Mouse (Mus musculus): ENCODE results near the gene Tinf2.

Tinf2 gene

GRCm38 (mm10) chr14:55681160-55682117 lies at the start of gene Tinf2:
Gene Tinf2 (minus strand): TSS chr14:55681820.
- in situ Hi-C loops (cut with MseI, MboI), result loop anchor here (5.0 kb wide), 1 partner anchor 61 kb away; no protein-coding TSS in a partner anchor

GRCm38 (mm10) chr14:55730531-55731032 lies 49.0 kb upstream of the Tinf2 start:
- in situ Hi-C loops (cut with MseI, MboI), result no loop called here

GRCm38 (mm10) chr14:55730116-55730515 lies 48.5 kb upstream of the Tinf2 start:
- in situ Hi-C loops (cut with MseI, MboI), result no loop called here

GRCm38 (mm10) chr14:55727889-55728685 lies 46.5 kb upstream of the Tinf2 start:
- in situ Hi-C loops (cut with MseI, MboI), result no loop called here

- in situ Hi-C loops (cut with MseI, MboI), result no loop called here
Observed at GRCm38 (mm10) chr14:55726261-55726660, 44.6 kb upstream of the Tinf2 start.

- in situ Hi-C loops (cut with MseI, MboI), result no loop called here
Observed at GRCm38 (mm10) chr14:55724411-55724871, 42.8 kb upstream of the Tinf2 start.

GRCm38 (mm10) chr14:55723433-55723832 lies 41.8 kb upstream of the Tinf2 start:
- in situ Hi-C loops (cut with MseI, MboI), result no loop called here

GRCm38 (mm10) chr14:55722438-55722945 lies 40.9 kb upstream of the Tinf2 start:
- in situ Hi-C loops (cut with MseI, MboI), result no loop called here

- in situ Hi-C loops (cut with MseI, MboI), result no loop called here
Observed at GRCm38 (mm10) chr14:55721700-55722437, 40.2 kb upstream of the Tinf2 start, which contains the start of gene Rabggta. Gene Rabggta (minus strand): TSS chr14:55722263.

GRCm38 (mm10) chr14:55721076-55721475 lies 39.5 kb upstream of the Tinf2 start:
- in situ Hi-C loops (cut with MseI, MboI), result no loop called here

GRCm38 (mm10) chr14:55720666-55721065 lies 39.0 kb upstream of the Tinf2 start:
- in situ Hi-C loops (cut with MseI, MboI), result no loop called here

- in situ Hi-C loops (cut with MseI, MboI), result no loop called here
Observed at GRCm38 (mm10) chr14:55719737-55720136, 38.1 kb upstream of the Tinf2 start.

- in situ Hi-C loops (cut with MseI, MboI), result no loop called here
Observed at GRCm38 (mm10) chr14:55716884-55717283, 35.3 kb upstream of the Tinf2 start.

- in situ Hi-C loops (cut with MseI, MboI), result no loop called here
Observed at GRCm38 (mm10) chr14:55716271-55716670, 34.7 kb upstream of the Tinf2 start.

GRCm38 (mm10) chr14:55714893-55715292 lies 33.3 kb upstream of the Tinf2 start:
- in situ Hi-C loops (cut with MseI, MboI), result no loop called here

GRCm38 (mm10) chr14:55713729-55714122 lies 32.1 kb upstream of the Tinf2 start, which contains the start of gene Tgm1:
Gene Tgm1 (minus strand): TSS chr14:55713926.
- in situ Hi-C loops (cut with MseI, MboI), result no loop called here

- in situ Hi-C loops (cut with MseI, MboI), result no loop called here
Observed at GRCm38 (mm10) chr14:55713007-55713728, 31.5 kb upstream of the Tinf2 start.

GRCm38 (mm10) chr14:55711786-55712185 lies 30.2 kb upstream of the Tinf2 start:
- in situ Hi-C loops (cut with MseI, MboI), result no loop called here

GRCm38 (mm10) chr14:55709509-55709908 lies 27.9 kb upstream of the Tinf2 start:
- in situ Hi-C loops (cut with MseI, MboI), result no loop called here

GRCm38 (mm10) chr14:55707397-55707796 lies 25.8 kb upstream of the Tinf2 start:
- in situ Hi-C loops (cut with MseI, MboI), result no loop called here

All from mouse trophoblast stem cell (cell line).